Mouse (Mus musculus) CH12.LX (cell line): ENCODE data around the gene Uchl5. TPM values are rescaled to one million over a fixed set of nuclear protein-coding genes. Genes with fewer than 3 reads are reported as not detected.
A peak's percentile ranks its signal among the peaks of the same experiment; 100 is the strongest.

ENCODE experiments used
- DNase-seq: peaks from one replicate; pipeline ENCODE4 v3.0.0-alpha.2; 2013; ENCODE audit errors: extremely low read depth
- H3K27ac ChIP-seq: 2 replicates; pipeline ENCODE4 v1.5.1; 2012; ENCODE audit warnings: low read depth, mild to moderate bottlenecking, control low read depth, moderate library complexity; ENCODE audit not compliant: insufficient read depth
- H3K27me3 ChIP-seq: replicated peaks from 2 replicates; pipeline ENCODE3; 2012; ENCODE audit warnings: inconsistent platforms
- H3K36me3 ChIP-seq, 2 experiments: replicated peaks in 1 of 2; 2 replicates each; pipeline versions ENCODE3 to v1.6.1; 2012; ENCODE audit warnings: inconsistent platforms in 1 of 2, low read length in 1 of 2, mild to moderate bottlenecking in 1 of 2, mixed read lengths in 1 of 2, moderate library complexity in 1 of 2; ENCODE audit not compliant: control insufficient read depth in 1 of 2, insufficient read depth in 1 of 2
- H3K4me1 ChIP-seq, 2 experiments: 2 replicates each; pipeline ENCODE4 v1.6.1; 2012; ENCODE audit warnings: inconsistent platforms in 1 of 2, moderate library complexity in 1 of 2; ENCODE audit not compliant: insufficient read depth in 2 of 2, control insufficient read depth in 1 of 2
- H3K4me2 ChIP-seq: 2 replicates; pipeline ENCODE4 v1.6.1; 2012; ENCODE audit warnings: low read depth, mild to moderate bottlenecking, control low read depth; ENCODE audit not compliant: poor library complexity, insufficient read depth, severe bottlenecking
- H3K4me3 ChIP-seq, 3 experiments: fragments of 150-350 bp in 1 of 3; sonication (generic) in 1 of 3; replicated peaks in 1 of 3; 2 replicates each; pipeline versions ENCODE3 to v1.5.1; 2011 to 2012; ENCODE audit warnings: low read depth in 2 of 3, low read length in 2 of 3, mild to moderate bottlenecking in 2 of 3, moderate library complexity in 2 of 3, control low read depth in 1 of 3, improper control_type of control experiment in 1 of 3, inconsistent platforms in 1 of 3, mixed read lengths in 1 of 3; ENCODE audit not compliant: poor library complexity in 1 of 3
- H3K79me2 ChIP-seq: replicated peaks from 2 replicates; pipeline ENCODE4 v1.6.1; 2012; ENCODE audit warnings: mild to moderate bottlenecking, moderate library complexity; ENCODE audit not compliant: control insufficient read depth, poor library complexity, insufficient read depth, severe bottlenecking; ENCODE audit errors: extremely low read depth
- H3K9ac ChIP-seq: 2 replicates; pipeline ENCODE4 v1.6.1; 2012; ENCODE audit warnings: low read depth, mild to moderate bottlenecking, control low read depth, moderate library complexity; ENCODE audit not compliant: insufficient read depth
- H3K9me3 ChIP-seq: replicated peaks from 2 replicates; pipeline ENCODE3; 2012; ENCODE audit warnings: low read length, inconsistent platforms, mixed read lengths
- BHLHE40 ChIP-seq: IDR thresholded peaks from 2 replicates; pipeline ENCODE4 v1.6.1; 2011; ENCODE audit warnings: mild to moderate bottlenecking, low read depth, low read length, improper control_type of control experiment
- CHD1 ChIP-seq: IDR thresholded peaks from 2 replicates; pipeline ENCODE4 v1.6.1; 2012; ENCODE audit warnings: low read depth, low read length, improper control_type of control experiment, inconsistent platforms
- CHD2 ChIP-seq: IDR thresholded peaks from 2 replicates; pipeline ENCODE4 v1.6.1; 2011; ENCODE audit warnings: low read length, improper control_type of control experiment
- E2F4 ChIP-seq: IDR thresholded peaks from 2 replicates; pipeline ENCODE4 v1.6.1; 2011; ENCODE audit warnings: low read depth, low read length, improper control_type of control experiment; ENCODE audit not compliant: insufficient replicate concordance
- ELF1 ChIP-seq: IDR thresholded peaks from 2 replicates; pipeline ENCODE4 v1.6.1; 2014; ENCODE audit warnings: low read depth, mild to moderate bottlenecking, inconsistent platforms, low read length, improper control_type of control experiment
- EP300 ChIP-seq: IDR thresholded peaks from 2 replicates; pipeline ENCODE4 v1.6.1; 2011; ENCODE audit warnings: low read length, improper control_type of control experiment
- ETS1 ChIP-seq: conservative IDR thresholded peaks from 2 replicates; pipeline ENCODE4 v1.6.1; 2012; ENCODE audit warnings: low read depth, mild to moderate bottlenecking, inconsistent platforms, low read length, improper control_type of control experiment, moderate library complexity
- GABPA ChIP-seq: IDR thresholded peaks from 2 replicates; pipeline ENCODE4 v1.6.1; 2012; ENCODE audit warnings: low read depth, low read length, improper control_type of control experiment, inconsistent platforms; ENCODE audit not compliant: insufficient replicate concordance
- HCFC1 ChIP-seq: IDR thresholded peaks from 2 replicates; pipeline ENCODE4 v1.6.1; 2012; ENCODE audit warnings: low read depth, mild to moderate bottlenecking, inconsistent platforms, low read length, improper control_type of control experiment
- IRF4 ChIP-seq: IDR thresholded peaks from 2 replicates; pipeline ENCODE4 v1.6.1; 2014; ENCODE audit warnings: low read depth, mild to moderate bottlenecking, inconsistent platforms, low read length, improper control_type of control experiment
- JUN ChIP-seq: IDR thresholded peaks from 2 replicates; pipeline ENCODE4 v1.6.1; 2011; ENCODE audit warnings: low read depth, mild to moderate bottlenecking, low read length, improper control_type of control experiment, moderate library complexity; ENCODE audit not compliant: insufficient read depth
- JUND ChIP-seq: conservative IDR thresholded peaks from 2 replicates; pipeline ENCODE4 v1.6.1; 2011; ENCODE audit warnings: low read depth, low read length, improper control_type of control experiment
- KAT2A ChIP-seq: IDR thresholded peaks from 2 replicates; pipeline ENCODE4 v1.6.1; 2012; ENCODE audit warnings: low read length, improper control_type of control experiment, inconsistent platforms; ENCODE audit not compliant: insufficient replicate concordance
- MAFK ChIP-seq: IDR thresholded peaks from 2 replicates; pipeline ENCODE4 v1.6.1; 2011; ENCODE audit warnings: low read length, improper control_type of control experiment; ENCODE audit not compliant: insufficient replicate concordance
- MAX ChIP-seq: IDR thresholded peaks from 2 replicates; pipeline ENCODE4 v1.6.1; 2011; ENCODE audit warnings: low read length, improper control_type of control experiment
- MAZ ChIP-seq: IDR thresholded peaks from 2 replicates; pipeline ENCODE4 v1.6.1; 2012; ENCODE audit warnings: low read depth, mild to moderate bottlenecking, inconsistent platforms, low read length, improper control_type of control experiment, moderate library complexity
- MXI1 ChIP-seq: IDR thresholded peaks from 2 replicates; pipeline ENCODE4 v1.6.1; 2011; ENCODE audit warnings: mild to moderate bottlenecking, low read depth, low read length, improper control_type of control experiment
- NRF1 ChIP-seq: IDR thresholded peaks from 2 replicates; pipeline ENCODE4 v1.6.1; 2014; ENCODE audit warnings: low read depth, mild to moderate bottlenecking, inconsistent platforms, low read length, improper control_type of control experiment, moderate library complexity
- PAX5 ChIP-seq: IDR thresholded peaks from 2 replicates; pipeline ENCODE4 v1.6.1; 2012; ENCODE audit warnings: low read length, inconsistent platforms, mixed read lengths
- POLR2AphosphoS2 ChIP-seq: IDR thresholded peaks from 2 replicates; pipeline ENCODE4 v1.6.1; 2011; ENCODE audit warnings: low read depth, low read length, improper control_type of control experiment
- RCOR1 ChIP-seq: conservative IDR thresholded peaks from 2 replicates; pipeline ENCODE4 v1.6.1; 2012; ENCODE audit warnings: low read depth, mild to moderate bottlenecking, inconsistent platforms, low read length, improper control_type of control experiment
- SIN3A ChIP-seq: IDR thresholded peaks from 2 replicates; pipeline ENCODE4 v1.6.1; 2012; ENCODE audit warnings: low read length, improper control_type of control experiment, inconsistent platforms
- SMC3 ChIP-seq: IDR thresholded peaks from 2 replicates; pipeline ENCODE4 v1.6.1; 2011; ENCODE audit warnings: low read depth, low read length, improper control_type of control experiment
- TCF12 ChIP-seq: IDR thresholded peaks from 2 replicates; pipeline ENCODE4 v1.6.1; 2014; ENCODE audit warnings: low read depth, mild to moderate bottlenecking, inconsistent platforms, low read length, improper control_type of control experiment
- UBTF ChIP-seq: IDR thresholded peaks from 2 replicates; pipeline ENCODE4 v1.6.1; 2012; ENCODE audit warnings: low read depth, mild to moderate bottlenecking, inconsistent platforms, low read length, improper control_type of control experiment, moderate library complexity
- USF1 ChIP-seq: IDR thresholded peaks from 2 replicates; pipeline ENCODE4 v1.6.1; 2014; ENCODE audit warnings: low read depth, mild to moderate bottlenecking, inconsistent platforms, low read length, improper control_type of control experiment
- USF2 ChIP-seq: conservative IDR thresholded peaks from 2 replicates; pipeline ENCODE4 v1.6.1; 2011; ENCODE audit warnings: low read depth, low read length, improper control_type of control experiment
- ZC3H11A ChIP-seq: IDR thresholded peaks from 2 replicates; pipeline ENCODE4 v1.6.1; 2012; ENCODE audit warnings: low read depth, mild to moderate bottlenecking, inconsistent platforms, low read length, improper control_type of control experiment
- ZKSCAN1 ChIP-seq: IDR thresholded peaks from 2 replicates; pipeline ENCODE4 v1.6.1; 2012; ENCODE audit warnings: low read depth, inconsistent platforms, low read length, improper control_type of control experiment, borderline replicate concordance
- ZNF384 ChIP-seq: IDR thresholded peaks from 2 replicates; pipeline ENCODE4 v1.6.1; 2012; ENCODE audit warnings: low read depth, low read length, improper control_type of control experiment, inconsistent platforms
- dilution Hi-C: fragments of 300-500 bp; cut with MboI; formaldehyde crosslinking; loops from 2 replicates; pipeline ENCODE4 v1.14.3; 2020; ENCODE audit warnings: low sequenced_read_pairs; ENCODE audit not compliant: extremely low pct_unique_long_range_greater_than_20kb, extremely low pct_ligation_motif_present
- in situ Hi-C: fragments of 300-500 bp; cut with MboI; formaldehyde crosslinking; loops from 3 replicates; pipeline ENCODE4 v1.14.3; 2019; ENCODE audit warnings: low sequenced_read_pairs, low pct_ligation_motif_present, low pct_unique_long_range_greater_than_20kb, mixed read lengths
- polyA plus RNA-seq: library from polyadenylated mRNA; unstranded; fragments of >175 nt; gene quantifications from 2 replicates; pipeline ENCODE4 v1.2.1, GENCODE M21; 2012; ENCODE audit warnings: low read depth; ENCODE audit not compliant: insufficient read length
- total RNA-seq, 2 experiments: library from RNA; depleted of rRNA; stranded (reverse); fragments of 300-350 nt in 1 of 2; fragments of >200 nt in 1 of 2; gene quantifications; 2 replicates each; pipeline ENCODE4 v1.2.3; 2012 to 2014

Gene Uchl5
- total and polyA plus RNA-seq, 3 experiments, result 46.4 to 111 (median 54.3) TPM

DNA sequence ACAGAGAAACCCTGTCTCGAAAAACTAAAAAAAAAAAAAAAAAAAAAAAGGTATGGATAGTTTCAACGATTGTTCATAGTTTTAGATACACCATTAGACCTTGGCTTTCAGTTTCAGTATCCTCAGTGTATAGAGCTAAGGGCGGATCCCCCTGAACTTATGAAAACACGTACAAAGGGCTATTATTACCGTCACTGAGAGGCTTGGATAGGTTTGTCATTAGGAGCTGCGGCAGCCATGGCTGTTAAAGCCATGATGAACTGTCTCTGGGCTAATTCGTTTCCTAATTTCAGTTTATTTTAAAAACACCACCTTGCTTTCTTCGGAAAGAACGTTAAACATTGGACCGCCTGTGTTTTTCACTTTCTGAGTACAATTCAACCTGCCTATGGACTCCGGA, 38.3 kb upstream of the Uchl5 start:
- H3K27ac ChIP-seq, result no peak overlapping the region
- DNase-seq, result peak; percentile 6
- H3K4me1 ChIP-seq, result peaks cover 0 to 7% of the 10 kb centered on the region in 2 experiments; a peak in 2 of 4 replicates
- peaks cover 7 to 19% of the 10 kb centered on the region in 2 experiments for H3K36me3 ChIP-seq
- no peaks in the 10 kb centered on the region for H3K79me2 ChIP-seq
- TF ChIP-seq SIN3A (no peak), ZNF384 (peak; percentile 39; the same call in 1 of the 2 replicates), MAZ (no peak)
- peak overlapping the region; percentile 64 to 78 (median 72) for H3K4me3 ChIP-seq
- peak overlapping the region; percentile 49 for H3K9ac ChIP-seq
- no peaks in the 10 kb centered on the region for H3K27me3 ChIP-seq
- in situ Hi-C loops (no loop called here), dilution Hi-C loops (no loop called here)
- no peaks in the 10 kb centered on the region for H3K9me3 ChIP-seq
- peak overlapping the region; percentile 85 for H3K4me2 ChIP-seq

DNA sequence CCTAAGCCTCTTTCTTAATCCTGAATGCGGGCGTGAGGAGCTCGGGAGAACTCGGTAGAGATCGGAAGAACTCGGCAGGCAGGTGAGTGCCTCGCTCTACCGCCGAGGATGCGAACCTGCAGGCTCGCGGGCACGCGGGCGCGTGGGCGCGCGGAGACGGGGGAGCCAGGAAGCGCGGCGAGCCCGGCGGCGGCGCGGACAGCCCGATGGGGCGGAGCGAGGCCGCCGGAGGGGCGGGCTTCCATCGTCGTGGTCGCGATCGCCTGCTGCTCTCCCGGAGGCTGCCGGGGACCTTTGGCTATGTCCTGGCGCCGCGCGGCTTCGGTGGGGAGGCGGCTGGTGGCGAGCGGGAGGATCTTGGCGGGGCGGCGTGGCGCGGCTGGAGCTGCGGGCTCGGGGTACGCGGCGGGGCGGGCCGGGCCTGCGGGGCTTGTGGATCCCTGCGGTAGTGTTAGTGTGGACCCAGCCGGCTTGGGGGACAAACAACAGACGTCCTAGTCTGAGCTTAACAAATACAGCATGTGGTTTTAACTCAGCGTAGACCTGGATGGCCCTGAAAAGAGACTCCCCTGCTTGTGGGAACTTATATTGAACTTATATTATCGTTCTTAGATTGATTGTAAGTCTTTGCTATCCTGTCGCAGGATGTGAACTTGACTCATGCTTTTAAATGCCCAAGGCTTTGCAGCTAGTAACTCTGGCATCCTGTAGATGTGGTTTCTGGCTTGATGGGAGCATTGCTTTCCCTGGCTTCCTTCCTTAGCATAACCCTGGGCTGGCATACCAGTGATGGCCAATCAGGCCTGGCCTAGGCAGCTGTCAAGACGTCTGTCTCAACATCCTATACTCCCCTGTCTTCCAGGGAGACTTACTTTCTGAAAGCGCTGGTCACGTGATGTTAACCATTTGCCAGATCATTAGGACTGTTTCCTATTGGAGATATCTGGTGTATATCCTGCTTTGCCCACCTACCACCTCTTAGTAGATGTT, 37.4 kb upstream of the Uchl5 start:
- in situ Hi-C loops (no loop called here), dilution Hi-C loops (no loop called here)
- Histone ChIP-seq H3K9ac (peak overlapping the region; percentile 49), H3K4me3 (peak overlapping the region; percentile 72 to 97 (median 78)), H3K27ac (no peak overlapping the region), H3K9me3 (no peaks in the 10 kb centered on the region), H3K4me2 (peak overlapping the region; percentile 92), H3K36me3 (peaks cover 7 to 27% of the 10 kb centered on the region in 2 experiments), H3K4me1 (peaks cover 0 to 7% of the 10 kb centered on the region in 2 experiments; a peak in 2 of 4 replicates), H3K79me2 (no peaks in the 10 kb centered on the region), H3K27me3 (no peaks in the 10 kb centered on the region)
- peak; percentile 61 for DNase-seq
- TF ChIP-seq IRF4, result no peak
- peak; percentile 53 for TF ChIP-seq NRF1
- TF ChIP-seq USF2, result peak; percentile 87
- TF ChIP-seq MAX, result peak; percentile 33
- TF ChIP-seq BHLHE40, result peak; percentile 75
- TF ChIP-seq JUND, result no peak
- TF ChIP-seq USF1, result peak; percentile 84
- TF ChIP-seq ZKSCAN1, result no peak
- TF ChIP-seq E2F4, result no peak
- TF ChIP-seq SIN3A, result peak; percentile 45; the same call in 1 of the 2 replicates
- TF ChIP-seq UBTF, result no peak
- TF ChIP-seq EP300, result no peak
- no peak for TF ChIP-seq MAFK
- 0 out of 2 replicates have a peak, but pooled peaks have one; percentile 63 for TF ChIP-seq MXI1
- TF ChIP-seq GABPA, result no peak
- TF ChIP-seq CHD2, result no peak
- no peak for TF ChIP-seq PAX5
- TF ChIP-seq JUN, result no peak
- no peak for TF ChIP-seq KAT2A
- no peak for TF ChIP-seq CHD1
- no peak for TF ChIP-seq MAZ
- TF ChIP-seq ZC3H11A, result no peak
- TF ChIP-seq TCF12, result peak; percentile 35; the same call in 1 of the 2 replicates
- peak; percentile 84 for TF ChIP-seq ELF1
- TF ChIP-seq ETS1, result no peak
- TF ChIP-seq SMC3, result no peak
- TF ChIP-seq RCOR1, result no peak
- TF ChIP-seq HCFC1, result no peak
- TF ChIP-seq POLR2AphosphoS2, result no peak
